Mouse (Mus musculus): ENCODE measurements around the gene Gm10944. TPM values are rescaled to one million over a fixed set of nuclear protein-coding genes. Genes with fewer than 3 reads are reported as not detected.

Gene Gm10944
- total and polyA plus RNA-seq, 2 experiments: not detected

DNA sequence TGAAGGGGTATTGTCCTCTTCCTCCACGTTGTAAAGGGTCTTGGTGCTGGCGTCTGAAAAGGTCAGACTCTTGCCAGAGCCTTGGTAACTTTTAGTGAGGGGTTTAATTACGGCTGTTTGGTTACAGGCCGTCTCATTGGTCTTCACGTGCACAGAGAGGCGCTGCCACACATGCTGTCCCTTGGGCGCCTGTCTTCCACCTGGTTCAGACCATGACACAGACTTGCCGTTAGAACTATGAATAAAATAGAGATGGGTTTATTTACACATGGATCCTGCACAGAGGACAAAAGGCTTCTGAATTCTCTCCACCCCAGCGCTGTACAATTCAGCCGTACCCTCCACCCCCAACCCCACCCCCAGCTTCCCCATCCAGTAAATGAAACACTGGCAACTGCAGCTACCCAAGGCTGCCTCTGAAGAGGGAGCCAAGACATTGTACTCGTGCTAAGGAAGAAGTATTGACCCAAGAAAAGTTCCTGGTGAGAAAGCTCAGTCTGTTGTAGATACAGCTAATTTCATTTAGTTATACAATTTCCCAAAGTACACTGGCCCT is 8.6 kb downstream of the Gm10944 start:
- no peaks in the 10 kb centered on the region for H3K79me2 ChIP-seq (ENCODE audit: control insufficient read depth, insufficient read depth, low read length)
- no peak overlapping the region for H3K9ac ChIP-seq (ENCODE audit: low read depth, low read length)
- no peak for DNase-seq (ENCODE audit: extremely low read depth, low read depth, low spot score)
- no peak for TF ChIP-seq CTCF (IDR thresholded peaks at IDR 0.05; ENCODE audit: low read depth, low read length)
- no peak for TF ChIP-seq POLR2A (IDR thresholded peaks at IDR 0.05; ENCODE audit: extremely low read depth, insufficient read depth, low read length)
- H3K27ac ChIP-seq (replicated peaks; ENCODE audit: insufficient read depth, low read depth, low read length): no peak overlapping the region
- no peak overlapping the region for H3K4me3 ChIP-seq (ENCODE audit: insufficient read depth, low read depth, low read length)
- WGBS: 26% methylated on average over 11 of the region's 11 CpGs
- H3K27me3 ChIP-seq (ENCODE audit: control insufficient read depth, insufficient read depth, low read length): peaks cover 4% of the 10 kb centered on the region; the same call in 1 of the 2 replicates
- H3K4me1 ChIP-seq (ENCODE audit: control insufficient read depth, insufficient read depth, low read length): no peaks in the 10 kb centered on the region
- no peaks in the 10 kb centered on the region for H3K36me3 ChIP-seq (ENCODE audit: control insufficient read depth, insufficient read depth, low read length)

DNA sequence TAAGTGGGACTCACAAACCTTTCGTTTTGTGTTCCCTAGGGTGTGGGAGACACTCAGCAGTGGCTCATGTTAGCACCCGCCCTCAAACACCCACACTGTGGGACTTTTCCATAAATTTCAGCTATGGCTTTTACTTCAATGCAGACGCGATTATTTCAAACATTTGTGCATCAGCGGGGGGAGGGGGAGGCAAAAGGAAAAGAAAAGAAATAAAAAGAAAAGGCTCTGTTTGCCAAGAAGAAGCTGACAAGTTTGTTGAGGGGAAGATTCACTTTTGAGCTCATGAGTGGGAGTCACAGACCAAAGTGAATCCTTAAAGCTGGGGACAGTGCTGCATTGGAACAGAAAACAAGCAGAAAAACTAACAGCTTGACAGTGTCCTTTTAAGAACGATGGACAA is 16.3 kb downstream of the Gm10944 start:
- no peaks in the 10 kb centered on the region for H3K27me3 ChIP-seq (ENCODE audit: control insufficient read depth, insufficient read depth, low read length)
- no peak overlapping the region for H3K4me3 ChIP-seq (ENCODE audit: insufficient read depth, low read depth, low read length)
- H3K36me3 ChIP-seq (ENCODE audit: control insufficient read depth, insufficient read depth, low read length): no peaks in the 10 kb centered on the region
- H3K27ac ChIP-seq (replicated peaks; ENCODE audit: insufficient read depth, low read depth, low read length): no peak overlapping the region
- H3K9ac ChIP-seq (ENCODE audit: low read depth, low read length): no peak overlapping the region
- no peaks in the 10 kb centered on the region for H3K4me1 ChIP-seq (ENCODE audit: control insufficient read depth, insufficient read depth, low read length)
- no peak for DNase-seq (ENCODE audit: extremely low read depth, low read depth, low spot score)
- no peaks in the 10 kb centered on the region for H3K79me2 ChIP-seq (ENCODE audit: control insufficient read depth, insufficient read depth, low read length)
- TF ChIP-seq POLR2A (IDR thresholded peaks at IDR 0.05; ENCODE audit: extremely low read depth, insufficient read depth, low read length): no peak
- TF ChIP-seq CTCF (IDR thresholded peaks at IDR 0.05; ENCODE audit: low read depth, low read length): no peak
- 73% methylated on average over 6 of the region's 6 CpGs for WGBS

DNA sequence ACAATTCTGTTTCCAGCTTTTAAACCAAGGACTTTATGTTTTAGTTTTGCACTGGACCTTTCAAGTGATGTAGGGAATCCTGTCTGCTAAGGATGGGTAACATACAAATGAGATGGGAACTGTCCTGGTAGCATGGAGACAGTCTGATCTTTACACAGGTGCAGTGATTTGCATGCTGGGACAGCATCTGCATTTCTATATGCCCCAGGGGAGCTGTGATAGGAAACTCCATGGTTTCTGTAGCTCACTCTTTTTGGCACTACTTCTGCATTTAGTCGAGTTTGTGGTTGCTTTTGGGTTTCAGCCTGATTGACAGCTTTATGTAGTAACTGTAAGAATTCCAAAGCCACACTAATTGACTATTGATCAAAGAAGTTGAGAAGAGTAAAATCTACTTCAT is 19.8 kb downstream of the Gm10944 start:
- no peak overlapping the region for H3K9ac ChIP-seq (ENCODE audit: low read depth, low read length)
- H3K4me1 ChIP-seq (ENCODE audit: control insufficient read depth, insufficient read depth, low read length): no peaks in the 10 kb centered on the region
- H3K27me3 ChIP-seq (ENCODE audit: control insufficient read depth, insufficient read depth, low read length): no peaks in the 10 kb centered on the region
- H3K79me2 ChIP-seq (ENCODE audit: control insufficient read depth, insufficient read depth, low read length): no peaks in the 10 kb centered on the region
- no peak for DNase-seq (ENCODE audit: extremely low read depth, low read depth, low spot score)
- no peaks in the 10 kb centered on the region for H3K36me3 ChIP-seq (ENCODE audit: control insufficient read depth, insufficient read depth, low read length)
- TF ChIP-seq POLR2A (IDR thresholded peaks at IDR 0.05; ENCODE audit: extremely low read depth, insufficient read depth, low read length) (no peak), CTCF (IDR thresholded peaks at IDR 0.05; ENCODE audit: low read depth, low read length) (no peak)
- 35% methylated on average over 1 of the region's 1 CpGs for WGBS
- H3K27ac ChIP-seq (replicated peaks; ENCODE audit: insufficient read depth, low read depth, low read length): no peak overlapping the region
- H3K4me3 ChIP-seq (ENCODE audit: insufficient read depth, low read depth, low read length): no peak overlapping the region

DNA sequence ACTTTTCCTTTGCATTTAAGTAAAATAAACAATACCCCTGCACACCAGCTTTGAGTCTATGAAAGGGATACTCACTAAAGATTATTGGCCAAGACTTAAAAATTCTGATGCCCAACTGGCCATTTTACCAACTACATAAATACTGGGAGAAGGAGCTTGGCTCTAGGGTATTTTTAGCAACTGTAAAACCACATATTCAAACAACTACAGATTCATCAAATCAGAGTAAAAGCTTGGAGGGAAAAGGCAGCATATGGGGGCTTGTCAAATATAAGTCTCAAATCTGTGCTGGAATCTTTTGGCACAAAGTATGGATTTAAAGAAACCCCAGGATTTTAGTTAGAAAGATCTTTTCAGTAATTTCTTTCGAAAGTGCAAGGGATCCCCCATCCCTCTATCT is 20.2 kb downstream of the Gm10944 start:
- Histone ChIP-seq H3K4me3 (ENCODE audit: insufficient read depth, low read depth, low read length) (no peak overlapping the region), H3K9ac (ENCODE audit: low read depth, low read length) (no peak overlapping the region), H3K27me3 (ENCODE audit: control insufficient read depth, insufficient read depth, low read length) (no peaks in the 10 kb centered on the region), H3K36me3 (ENCODE audit: control insufficient read depth, insufficient read depth, low read length) (no peaks in the 10 kb centered on the region), H3K79me2 (ENCODE audit: control insufficient read depth, insufficient read depth, low read length) (no peaks in the 10 kb centered on the region), H3K4me1 (ENCODE audit: control insufficient read depth, insufficient read depth, low read length) (no peaks in the 10 kb centered on the region), H3K27ac (replicated peaks; ENCODE audit: insufficient read depth, low read depth, low read length) (no peak overlapping the region)
- 65% methylated on average over 1 of the region's 1 CpGs for WGBS
- DNase-seq (ENCODE audit: extremely low read depth, low read depth, low spot score): no peak
- TF ChIP-seq CTCF (IDR thresholded peaks at IDR 0.05; ENCODE audit: low read depth, low read length) (no peak), POLR2A (IDR thresholded peaks at IDR 0.05; ENCODE audit: extremely low read depth, insufficient read depth, low read length) (no peak)

DNA sequence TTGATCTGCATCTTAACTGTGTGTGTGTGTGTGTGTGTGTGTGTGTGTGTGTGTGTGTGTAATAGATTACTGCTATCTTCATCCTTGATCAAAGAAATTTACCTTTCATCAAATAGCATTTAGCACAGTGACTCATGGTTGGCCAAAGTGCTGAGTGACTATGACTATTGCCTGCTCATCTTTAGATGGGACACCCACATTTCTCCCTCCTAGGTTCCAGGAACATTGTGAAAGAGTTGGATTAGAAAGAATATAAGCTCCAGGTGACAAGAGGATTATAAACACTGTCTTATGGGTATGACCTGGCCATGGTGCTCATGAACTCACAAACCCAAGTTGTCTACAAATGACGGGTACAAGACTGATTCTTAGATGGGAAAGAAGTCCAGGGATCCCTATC is 26.9 kb downstream of the Gm10944 start:
- no peaks in the 10 kb centered on the region for H3K4me1 ChIP-seq (ENCODE audit: control insufficient read depth, insufficient read depth, low read length)
- no peak overlapping the region for H3K27ac ChIP-seq (replicated peaks; ENCODE audit: insufficient read depth, low read depth, low read length)
- no peaks in the 10 kb centered on the region for H3K79me2 ChIP-seq (ENCODE audit: control insufficient read depth, insufficient read depth, low read length)
- no peaks in the 10 kb centered on the region for H3K27me3 ChIP-seq (ENCODE audit: control insufficient read depth, insufficient read depth, low read length)
- TF ChIP-seq POLR2A (IDR thresholded peaks at IDR 0.05; ENCODE audit: extremely low read depth, insufficient read depth, low read length) (no peak), CTCF (IDR thresholded peaks at IDR 0.05; ENCODE audit: low read depth, low read length) (no peak)
- DNase-seq (ENCODE audit: extremely low read depth, low read depth, low spot score): no peak
- WGBS: 56% methylated on average over 1 of the region's 1 CpGs
- H3K9ac ChIP-seq (ENCODE audit: low read depth, low read length): no peak overlapping the region
- no peaks in the 10 kb centered on the region for H3K36me3 ChIP-seq (ENCODE audit: control insufficient read depth, insufficient read depth, low read length)
- H3K4me3 ChIP-seq (ENCODE audit: insufficient read depth, low read depth, low read length): no peak overlapping the region

DNA sequence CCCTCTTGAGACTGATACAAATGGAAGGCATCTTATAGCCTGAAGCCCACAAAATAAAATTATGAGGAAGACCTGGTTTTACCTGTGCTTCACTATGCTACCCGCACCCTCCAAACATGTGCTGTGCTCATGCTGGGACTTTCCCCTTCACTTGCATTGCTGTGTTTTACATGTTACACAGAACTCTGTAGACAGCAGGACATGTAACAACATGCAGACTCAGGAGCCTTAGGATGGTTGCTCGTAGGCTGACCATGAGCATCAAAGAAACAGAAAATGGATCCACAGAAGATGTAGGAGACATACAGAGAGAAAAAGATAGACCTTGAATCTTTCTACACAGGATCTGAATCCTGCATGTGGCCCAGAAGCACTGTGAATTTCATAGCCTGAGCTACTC is 29.2 kb downstream of the Gm10944 start:
- Histone ChIP-seq H3K9ac (ENCODE audit: low read depth, low read length) (no peak overlapping the region), H3K27ac (replicated peaks; ENCODE audit: insufficient read depth, low read depth, low read length) (no peak overlapping the region), H3K4me1 (ENCODE audit: control insufficient read depth, insufficient read depth, low read length) (no peaks in the 10 kb centered on the region), H3K79me2 (ENCODE audit: control insufficient read depth, insufficient read depth, low read length) (no peaks in the 10 kb centered on the region), H3K4me3 (ENCODE audit: insufficient read depth, low read depth, low read length) (no peak overlapping the region), H3K36me3 (ENCODE audit: control insufficient read depth, insufficient read depth, low read length) (no peaks in the 10 kb centered on the region), H3K27me3 (ENCODE audit: control insufficient read depth, insufficient read depth, low read length) (no peaks in the 10 kb centered on the region)
- TF ChIP-seq POLR2A (IDR thresholded peaks at IDR 0.05; ENCODE audit: extremely low read depth, insufficient read depth, low read length) (no peak), CTCF (IDR thresholded peaks at IDR 0.05; ENCODE audit: low read depth, low read length) (no peak)
- 94% methylated on average over 2 of the region's 2 CpGs for WGBS
- no peak for DNase-seq (ENCODE audit: extremely low read depth, low read depth, low spot score)

Measured in liver, adult 2 months (tissue).